Mouse (Mus musculus): ENCODE measurements at regions not wholly inside any gene's neighbourhood (a gene's known extent, or its start where the extent isn't known, plus 50 kb on each side); places are given as distances from the start of the nearest gene placed in this dataset.

DNA sequence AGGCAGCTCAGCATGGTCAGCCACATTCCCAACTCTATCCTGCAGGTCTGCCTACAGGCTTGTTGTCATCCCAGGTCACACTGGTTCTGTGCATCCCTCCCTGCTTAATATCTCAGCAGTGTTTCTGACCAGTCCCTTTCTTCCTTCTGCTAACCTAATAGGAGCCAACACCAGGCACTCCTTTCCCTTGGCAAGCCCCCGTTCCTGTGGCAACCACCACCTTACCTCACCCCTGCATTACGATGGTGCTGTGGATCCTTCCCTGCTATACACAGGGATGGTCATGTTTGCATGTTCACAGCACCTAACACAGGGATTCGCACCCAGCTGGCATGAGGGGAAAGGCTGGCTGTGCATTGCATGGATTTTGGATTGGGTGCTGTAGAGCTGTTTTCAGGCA lies 50.8 kb upstream of the Arhgap20 start:
- TF ChIP-seq CTCF (IDR thresholded peaks at IDR 0.05; ENCODE audit: low read depth) (no peak), EP300 (optimal IDR thresholded peaks at IDR 0.05) (no peak)

All from stomach, postnatal 0 days (tissue).